8 mouse cellular contexts compared by ENCODE assay signal in the genomic region with DNA sequence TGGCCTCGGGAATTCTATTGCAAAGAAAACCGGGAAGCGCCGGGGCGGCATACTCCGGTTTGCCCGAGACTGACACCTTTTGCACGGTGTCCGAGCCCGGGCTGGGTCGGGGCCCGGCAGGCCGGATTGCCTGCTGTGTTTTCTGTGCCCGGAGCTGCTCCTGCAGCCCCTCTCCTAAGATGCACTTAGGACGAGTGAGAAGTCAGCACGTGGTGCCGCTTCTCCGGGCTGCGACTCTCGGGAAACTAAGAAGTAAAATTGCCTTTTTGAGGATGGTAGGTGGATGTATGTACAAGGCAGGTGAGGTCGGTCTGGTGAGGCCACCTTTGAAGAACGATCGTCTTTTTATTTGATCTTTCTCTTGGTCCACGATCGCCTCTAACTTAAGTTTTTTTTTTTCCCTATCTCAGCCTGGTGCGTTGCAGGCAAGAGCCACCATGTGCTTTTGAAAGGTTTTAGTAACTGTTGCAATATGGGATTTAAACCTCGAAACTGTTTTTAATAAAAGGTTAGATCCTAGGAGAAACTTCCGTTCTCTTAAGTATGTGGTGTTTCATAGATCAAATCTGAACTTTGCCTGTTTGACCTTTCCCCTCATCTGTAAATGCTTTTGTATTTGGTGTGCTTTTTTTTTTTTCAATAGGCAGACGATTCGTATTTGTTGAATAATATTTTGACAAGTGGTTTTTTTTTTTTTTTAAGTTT. TPM values are rescaled to one million over a fixed set of nuclear protein-coding genes. Genes with fewer than 3 reads are reported as not detected.
DNase-seq lines count a peak whose midpoint lies in the region; ATAC-seq and TF ChIP-seq lines count a peak whose summit lies in the region.

No protein-coding gene starts in this region.

- no peaks in the 10 kb centered on the region for H3K9me3 ChIP-seq in heart, embryonic 13.5 days
- peaks cover under 1% of the 10 kb centered on the region; the same call in 1 of the 2 replicates for H3K9me3 ChIP-seq in ES-Bruce4 (replicated peaks; ENCODE audit: control insufficient read depth, insufficient read depth, low read length, poor library complexity, severe bottlenecking)
- no peaks in the 10 kb centered on the region for H3K9me3 ChIP-seq in forebrain, embryonic 16.5 days (ENCODE audit: control insufficient read depth, low read length)
- no peaks in the 10 kb centered on the region for H3K9me3 ChIP-seq in midbrain, embryonic 10.5 days (replicated peaks)

- peaks cover 56% of the 10 kb centered on the region for H3K4me1 ChIP-seq in heart, embryonic 13.5 days
- H3K4me1 ChIP-seq in ES-Bruce4 (ENCODE audit: control insufficient read depth, insufficient read depth, low read length): peaks cover 12% of the 10 kb centered on the region
- peaks cover 35% of the 10 kb centered on the region for H3K4me1 ChIP-seq in forebrain, embryonic 16.5 days (replicated peaks; ENCODE audit: control insufficient read depth, insufficient read depth, low read length)
- H3K4me1 ChIP-seq in midbrain, embryonic 10.5 days: peaks cover 60% of the 10 kb centered on the region

- WGBS in heart, embryonic 13.5 days: 2% methylated on average over 30 of the region's 30 CpGs
- WGBS in forebrain, embryonic 16.5 days: under 1% methylated on average over 28 of the region's 30 CpGs
- WGBS in midbrain, embryonic 10.5 days: 1% methylated on average over 30 of the region's 30 CpGs

- peak overlapping the region; percentile 96 for H3K9ac ChIP-seq in heart, embryonic 13.5 days
- H3K9ac ChIP-seq in ES-Bruce4 (ENCODE audit: low read depth, poor library complexity, severe bottlenecking): peak overlapping the region; percentile 98
- peak overlapping the region; percentile 96 for H3K9ac ChIP-seq in forebrain, embryonic 16.5 days (replicated peaks; ENCODE audit: low read depth, low read length)

- peak overlapping the region; percentile 93 for H3K27ac ChIP-seq in heart, embryonic 13.5 days (replicated peaks)
- peak overlapping the region; percentile 26; the same call in 1 of the 2 replicates for H3K27ac ChIP-seq in ES-Bruce4 (ENCODE audit: insufficient read depth, low read length)
- peak overlapping the region; percentile 93 for H3K27ac ChIP-seq in forebrain, embryonic 16.5 days (ENCODE audit: low read length)
- peak overlapping the region; percentile 97 for H3K27ac ChIP-seq in midbrain, embryonic 10.5 days (replicated peaks)

- no peak for DNase-seq in heart, adult 18-20 months
- DNase-seq in midbrain, embryonic 10.5 days (ENCODE audit: low spot score): no peak
- no peak for DNase-seq in left cerebral cortex, postnatal 25 days (ENCODE audit: low spot score in 2 of 2)
- no peak for DNase-seq in layer of hippocampus, adult 9-10 months (ENCODE audit: low spot score)
- DNase-seq in frontal cortex, postnatal 25 days (ENCODE audit: low spot score in 2 of 2): no peak

- TF ChIP-seq EP300 in ES-Bruce4 (IDR thresholded peaks at IDR 0.05; ENCODE audit: insufficient read depth, low read depth, low read length): no peak

- intact Hi-C loops in left cerebral cortex, postnatal 25 days (cut with DNase I): no loop called here

- no peak for TF ChIP-seq POLR2A in ES-Bruce4 (IDR thresholded peaks at IDR 0.05; ENCODE audit: insufficient read depth, low read length)

- H3K4me2 ChIP-seq in heart, embryonic 13.5 days: peak overlapping the region; percentile 95
- peak overlapping the region; percentile 74 for H3K4me2 ChIP-seq in forebrain, embryonic 16.5 days (ENCODE audit: low read length)

- no peaks in the 10 kb centered on the region for H3K36me3 ChIP-seq in heart, embryonic 13.5 days
- 0 out of 2 replicates have a peak, but pooled peaks cover 1% of the 10 kb centered on the region for H3K36me3 ChIP-seq in ES-Bruce4 (ENCODE audit: control insufficient read depth, insufficient read depth, low read length, poor library complexity, severe bottlenecking)
- no peaks in the 10 kb centered on the region for H3K36me3 ChIP-seq in forebrain, embryonic 16.5 days (ENCODE audit: control insufficient read depth, insufficient read depth)
- peaks cover 2% of the 10 kb centered on the region; the same call in 1 of the 2 replicates for H3K36me3 ChIP-seq in midbrain, embryonic 10.5 days

- TF ChIP-seq CTCF in ES-Bruce4 (IDR thresholded peaks at IDR 0.05; ENCODE audit: low read depth, low read length): no peak

- H3K27me3 ChIP-seq in heart, embryonic 13.5 days (replicated peaks): no peaks in the 10 kb centered on the region
- H3K27me3 ChIP-seq in ES-Bruce4 (ENCODE audit: control insufficient read depth, insufficient read depth, low read length, poor library complexity, severe bottlenecking): no peaks in the 10 kb centered on the region
- H3K27me3 ChIP-seq in forebrain, embryonic 16.5 days (replicated peaks; ENCODE audit: control insufficient read depth, insufficient read depth, low read length): 0 out of 2 replicates have a peak, but pooled peaks cover 2% of the 10 kb centered on the region
- H3K27me3 ChIP-seq in midbrain, embryonic 10.5 days (ENCODE audit: low read depth, poor library complexity, severe bottlenecking): peaks cover 6% of the 10 kb centered on the region

- peak overlapping the region; percentile 89 for H3K4me3 ChIP-seq in heart, embryonic 13.5 days
- H3K4me3 ChIP-seq in ES-Bruce4 (ENCODE audit: low read depth, low read length): peak overlapping the region; percentile 72
- H3K4me3 ChIP-seq in forebrain, embryonic 16.5 days (replicated peaks; ENCODE audit: low read length): peak overlapping the region; percentile 67
- H3K4me3 ChIP-seq in midbrain, embryonic 10.5 days: peak overlapping the region; percentile 85

- peak; percentile 27; the same call in 1 of the 2 replicates for ATAC-seq in heart, embryonic 13.5 days (ENCODE audit: extremely low read depth, insufficient number of reproducible peaks, low FRiP score, low TSS enrichment)
- peak; percentile 49 for ATAC-seq in forebrain, embryonic 16.5 days

RNA-seq across cellular contexts. Expression of a gene that starts 0.8 kb away (rescaled TPM):
- polyA plus RNA-seq in heart, embryonic 13.5 days (2015; fragmentation: Nextera tagmentation; extraction: Ambion mirVana): 1.8 TPM in 1 of 2 replicates, not detected in the other
- total RNA-seq in heart, adult 18-20 months (2021): 1 to 10 TPM in 1 of 2 experiments, not detected in 1; 4.0 TPM
- polyA plus RNA-seq in ES-Bruce4 (2011; ENCODE audit: insufficient read depth, insufficient read length, low read depth, missing spikeins): 28.1 and 32.5 TPM in 2 replicates
- 3.1 and 4.7 TPM in 2 replicates for polyA plus RNA-seq in forebrain, embryonic 16.5 days (2015; fragmentation: Nextera tagmentation; extraction: Ambion mirVana)
- polyA plus RNA-seq in midbrain, embryonic 10.5 days (2016; fragmentation: Nextera tagmentation; extraction: Ambion mirVana): 7.1 and 7.3 TPM in 2 replicates
- 10 to 100 TPM in 1 of 2 experiments, not detected in 1; 18.6 TPM for total RNA-seq in left cerebral cortex, postnatal 25 days (2021)

RNA-seq across cellular contexts. Expression of a gene that starts 1.2 kb away (rescaled TPM):
- polyA plus RNA-seq in heart, embryonic 13.5 days (2015; fragmentation: Nextera tagmentation; extraction: Ambion mirVana): 90.5 and 101 TPM in 2 replicates
- 10 to 100 TPM; 45.6 to 51.4 TPM for total RNA-seq in heart, adult 18-20 months (2021)
- polyA plus RNA-seq in ES-Bruce4 (2011; ENCODE audit: insufficient read depth, insufficient read length, low read depth, missing spikeins): 322 and 385 TPM in 2 replicates
- 158 TPM in 2 replicates for polyA plus RNA-seq in forebrain, embryonic 16.5 days (2015; fragmentation: Nextera tagmentation; extraction: Ambion mirVana)
- 220 and 227 TPM in 2 replicates for polyA plus RNA-seq in midbrain, embryonic 10.5 days (2016; fragmentation: Nextera tagmentation; extraction: Ambion mirVana)
- 10 to 100 TPM; 84.4 to 84.7 TPM for total RNA-seq in left cerebral cortex, postnatal 25 days (2021)

RNA-seq across cellular contexts. Expression of a gene that starts 49.3 kb away (rescaled TPM):
- 10.1 and 10.9 TPM in 2 replicates for polyA plus RNA-seq in heart, embryonic 13.5 days (2015; fragmentation: Nextera tagmentation; extraction: Ambion mirVana)
- 1 to 10 TPM; 2.3 to 3.0 TPM for total RNA-seq in heart, adult 18-20 months (2021)
- 3.0 and 3.2 TPM in 2 replicates for polyA plus RNA-seq in ES-Bruce4 (2011; ENCODE audit: insufficient read depth, insufficient read length, low read depth, missing spikeins)
- polyA plus RNA-seq in forebrain, embryonic 16.5 days (2015; fragmentation: Nextera tagmentation; extraction: Ambion mirVana): 15.2 and 19.1 TPM in 2 replicates
- 12.8 and 13.0 TPM in 2 replicates for polyA plus RNA-seq in midbrain, embryonic 10.5 days (2016; fragmentation: Nextera tagmentation; extraction: Ambion mirVana)
- 1 to 10 TPM; 5.4 to 6.0 TPM for total RNA-seq in left cerebral cortex, postnatal 25 days (2021)

Comparison
In these comparisons a context has a peak if more than half of its experiments do, and no peak if none do; other contexts are left out.
1. H3K27ac ChIP-seq: peak in every context shown above with its lines; median percentile 97 in midbrain, embryonic 10.5 days; 93 in heart, embryonic 13.5 days; 93 in forebrain, embryonic 16.5 days; 26 in ES-Bruce4.